Mouse (Mus musculus) heart, adult 18-20 months (tissue): ENCODE measurements around the gene Pkig. TPM values are rescaled to one million over a fixed set of nuclear protein-coding genes. Genes with fewer than 3 reads are reported as not detected.
A peak's percentile ranks its signal among the peaks of the same experiment; 100 is the strongest.
"Not testable (repeated sequence)": the region's sequence is repeated elsewhere in the genome, so short reads cannot be mapped to it uniquely, and the experiment has no call there.

Experiments
- DNase-seq, 2 experiments: peaks; one replicate each; pipeline ENCODE4 v3.0.0; 2021 to 2022; ENCODE audit warnings: mixed read lengths in 1 of 2
- total RNA-seq, 2 experiments: library from RNA; stranded (reverse); gene quantifications; 2 replicates each; pipeline ENCODE4 v1.2.3; 2021

Pkig gene
- total RNA-seq, 2 experiments from 2014 or later: 219 to 232 TPM

DNA sequence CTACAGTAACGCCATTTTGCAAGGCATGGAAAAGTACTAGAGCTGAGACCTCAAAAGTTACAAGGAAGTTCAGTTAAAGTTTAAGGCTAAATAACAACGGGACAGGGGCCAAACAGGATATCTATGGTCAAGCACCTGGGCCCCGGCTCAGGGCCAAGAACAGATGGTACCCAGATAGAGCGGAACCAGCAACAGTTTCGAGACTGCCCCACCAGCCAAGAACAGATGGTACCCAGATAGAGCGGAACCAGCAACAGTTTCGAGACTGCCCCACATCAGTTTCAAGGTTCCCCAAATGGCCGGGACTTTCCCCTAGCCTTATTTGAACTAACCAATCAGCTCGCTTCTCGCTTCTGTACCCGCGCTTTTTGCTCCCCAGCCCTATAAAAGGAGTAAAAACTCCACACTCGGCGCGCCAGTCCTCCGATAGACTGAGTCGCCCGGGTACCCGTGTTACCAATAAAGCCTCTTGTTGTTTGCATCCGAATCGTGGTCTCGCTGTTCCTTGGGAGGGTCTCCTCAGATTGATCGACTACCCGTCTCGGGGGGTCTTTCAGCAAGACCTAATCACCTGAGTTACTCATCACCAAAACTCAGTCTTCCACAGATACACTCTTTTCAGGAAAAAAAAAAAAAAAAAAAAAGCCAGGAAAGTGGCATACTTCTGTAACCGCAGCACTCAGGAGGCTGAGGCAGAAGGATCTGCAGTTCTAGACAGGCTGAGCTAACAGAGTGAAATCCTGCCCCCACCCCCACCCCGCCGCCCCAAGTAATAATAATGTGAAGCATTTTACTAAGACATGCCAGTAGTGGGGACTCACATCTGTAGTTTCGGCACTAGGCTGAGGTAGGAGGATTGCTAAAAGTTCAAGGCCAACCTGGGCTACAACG, 15.3 kb upstream of the Pkig start:
- peak; percentile 74 to 89 for DNase-seq

DNA sequence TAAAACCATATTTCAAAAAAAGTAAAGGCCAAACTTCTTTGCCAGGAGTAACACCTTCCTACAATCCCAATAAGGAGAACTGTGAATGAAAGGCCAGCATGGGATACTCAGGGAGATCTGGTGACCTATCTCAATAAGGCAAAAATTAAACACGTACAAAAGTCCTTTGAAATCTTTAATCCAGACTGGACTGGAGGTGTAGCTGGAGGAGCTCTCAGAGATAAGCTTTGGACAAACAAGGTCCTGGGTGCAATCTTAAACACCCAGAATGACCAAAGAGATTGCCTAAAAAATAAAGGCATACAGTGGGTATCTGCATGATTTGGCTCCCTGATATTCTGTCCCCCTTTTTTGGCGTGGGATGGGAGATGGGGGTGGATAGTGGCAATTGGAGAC, 14.6 kb upstream of the Pkig start:
- no peak for DNase-seq

DNA sequence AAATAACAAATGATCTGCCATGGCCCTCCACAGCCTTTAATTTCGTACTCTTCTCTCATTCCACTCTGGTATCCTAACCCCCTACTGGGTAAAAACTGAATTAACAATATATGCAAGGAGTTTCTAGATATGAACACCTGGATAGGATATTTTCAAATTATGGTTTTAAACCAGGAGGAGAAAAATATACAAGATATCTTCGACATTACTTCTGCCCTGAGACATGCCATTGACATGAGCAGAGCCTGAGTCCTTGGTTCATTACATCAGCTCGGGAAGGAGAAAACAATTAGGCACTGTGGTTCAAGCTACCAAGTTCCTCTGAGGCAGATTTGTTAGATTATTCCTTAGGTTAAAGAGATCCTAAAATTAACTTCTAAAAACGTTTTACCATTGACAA, 14.1 kb upstream of the Pkig start:
- no peak for DNase-seq

DNA sequence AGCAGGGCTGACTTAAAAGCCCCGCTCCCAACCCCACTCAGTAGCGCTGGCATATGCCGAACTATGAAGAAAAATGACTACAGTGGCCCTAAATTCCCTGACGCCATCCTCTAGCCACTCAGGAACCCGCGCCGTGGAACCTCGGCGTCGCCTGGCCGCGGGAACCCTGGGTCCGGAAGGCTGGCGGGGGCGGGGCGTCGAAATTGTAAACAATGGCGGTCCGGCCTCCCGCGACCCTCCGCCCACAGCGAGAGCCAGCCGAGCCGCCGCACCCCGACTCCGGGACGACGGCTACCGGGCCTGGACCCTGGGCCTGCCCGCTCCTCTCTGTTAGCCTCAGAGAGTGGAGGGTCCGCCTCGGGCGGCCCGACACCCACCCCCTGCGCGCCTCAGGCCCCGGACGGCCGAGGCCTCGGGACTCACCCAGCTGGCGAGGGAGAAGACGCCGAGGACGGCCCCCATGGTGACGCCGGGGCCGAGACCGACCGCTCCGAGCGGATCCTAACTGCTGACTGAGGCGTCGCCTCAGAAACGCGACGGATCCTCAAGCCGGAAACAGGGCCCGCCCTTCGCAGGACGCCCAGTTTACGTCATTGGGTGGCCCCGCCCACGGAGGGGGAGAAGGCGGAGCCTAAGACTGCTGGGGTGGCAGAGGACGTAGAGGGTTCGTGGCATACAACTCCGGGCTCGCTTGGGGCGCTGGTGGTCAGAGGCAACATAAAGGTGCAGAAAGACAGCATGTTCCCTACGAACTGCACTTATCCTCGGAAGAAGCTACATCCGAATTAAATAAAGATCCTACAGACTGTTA, 13.4 kb upstream of the Pkig start, which contains the start of gene Serinc3:
TSS of gene Serinc3 (minus strand) at position 557 of the 811 bp plus-strand sequence.
- peak; percentile 99 to 100 for DNase-seq

DNA sequence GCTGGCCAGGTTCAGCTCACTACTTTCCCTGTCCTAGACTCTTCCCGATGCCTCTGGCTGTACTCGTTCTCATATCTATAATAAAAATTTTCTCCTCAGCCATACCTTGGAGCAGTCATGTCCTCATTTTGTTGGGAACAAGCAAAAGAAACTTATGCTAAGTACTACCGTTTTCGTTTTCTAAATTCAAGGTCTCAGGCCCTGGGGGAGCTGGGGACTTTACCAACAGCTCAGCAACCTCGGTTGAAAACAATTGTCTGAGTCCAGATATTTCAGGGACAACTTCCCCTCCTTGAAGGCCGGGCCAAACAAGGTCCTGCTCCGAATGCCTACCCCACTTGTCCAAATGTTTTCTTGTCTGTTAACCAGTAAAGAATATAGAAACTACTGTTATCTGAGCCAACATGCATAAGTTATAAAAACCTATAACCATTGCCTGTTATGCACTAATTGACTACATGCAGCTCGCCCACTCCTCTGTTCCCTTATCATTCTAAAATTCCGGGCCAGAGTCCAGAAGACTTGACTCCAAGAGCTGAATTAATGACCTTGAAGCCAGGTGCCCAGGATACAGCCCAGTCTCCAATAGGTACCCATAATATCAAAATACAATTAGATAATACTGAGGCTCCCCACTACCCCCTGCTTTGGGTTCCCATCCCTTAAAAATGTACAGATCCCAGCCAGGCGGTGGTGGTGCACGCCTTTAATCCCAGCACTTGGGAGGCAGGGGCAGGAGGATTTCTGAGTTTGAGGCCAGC, 12.3 kb upstream of the Pkig start:
- DNase-seq: no peak

DNA sequence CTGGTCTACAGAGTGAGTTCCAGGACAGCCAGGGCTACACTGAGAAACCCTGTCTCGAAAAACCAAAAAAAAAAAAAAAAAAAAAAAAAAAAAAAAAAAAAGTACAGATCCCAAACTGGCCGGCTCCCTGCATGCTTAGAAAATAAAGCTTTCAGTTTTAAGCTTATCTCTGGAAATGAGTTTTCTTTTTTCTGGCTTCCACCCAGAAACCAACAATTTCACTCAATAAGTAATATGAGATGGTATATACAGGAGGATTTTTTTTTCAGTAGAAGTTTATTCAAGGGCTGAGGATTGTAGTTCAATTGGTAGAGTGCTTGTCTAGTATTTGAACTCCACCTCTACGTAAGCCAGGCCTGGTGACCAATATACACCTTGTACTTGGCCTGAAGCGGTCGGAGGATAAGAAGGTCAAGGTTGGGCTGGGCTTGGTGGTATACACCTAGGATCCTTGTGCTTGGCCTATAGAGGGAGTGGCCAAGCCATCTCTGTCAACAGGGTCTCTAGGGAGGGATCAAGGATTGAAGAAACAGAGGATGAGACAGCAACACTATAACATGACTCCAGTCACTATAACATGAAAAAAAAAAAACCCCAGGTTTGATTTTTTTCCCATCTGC, 11.6 kb upstream of the Pkig start:
- DNase-seq: no peak

DNA sequence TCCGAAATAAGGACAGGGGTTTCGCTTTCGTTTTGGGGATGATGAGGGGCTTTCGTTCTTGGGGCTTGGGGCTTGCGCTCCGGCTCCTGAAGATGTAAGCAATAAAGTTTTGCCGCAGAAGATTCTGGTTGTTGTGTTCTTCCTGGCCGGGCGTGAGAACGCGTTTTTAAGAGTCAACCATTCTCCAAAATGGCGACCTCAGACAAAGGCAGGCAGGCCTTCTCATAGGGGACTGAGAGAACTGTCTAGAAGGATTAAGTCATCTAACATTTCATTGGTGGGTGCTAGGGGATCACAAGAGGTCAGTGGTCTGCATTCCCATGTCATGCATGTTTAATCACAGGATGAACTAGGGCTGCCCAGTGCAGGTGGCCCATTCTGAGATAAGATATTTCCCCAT, 2.5 kb upstream of the Pkig start:
- DNase-seq: not testable (repeated sequence)

DNA sequence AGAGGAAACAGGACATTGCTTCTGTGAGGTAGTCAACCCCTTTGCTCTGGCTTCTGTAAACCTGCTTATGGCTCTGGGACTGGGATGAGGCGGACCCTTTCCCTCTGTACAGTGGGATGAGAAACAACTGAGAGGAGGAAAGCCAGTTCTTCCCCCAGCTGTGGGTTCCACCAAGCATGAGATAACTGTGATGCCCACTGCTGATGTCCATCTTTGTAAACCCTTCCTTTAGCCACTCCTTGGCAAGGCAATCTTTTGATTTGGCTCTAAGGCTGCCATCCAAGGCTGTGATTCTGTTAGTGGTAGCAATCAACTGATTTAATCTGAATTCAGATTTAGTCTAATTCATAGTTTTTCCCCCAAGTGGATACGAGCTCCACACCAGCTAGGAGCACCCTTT, 700 bp upstream of the Pkig start:
- DNase-seq: no peak

DNA sequence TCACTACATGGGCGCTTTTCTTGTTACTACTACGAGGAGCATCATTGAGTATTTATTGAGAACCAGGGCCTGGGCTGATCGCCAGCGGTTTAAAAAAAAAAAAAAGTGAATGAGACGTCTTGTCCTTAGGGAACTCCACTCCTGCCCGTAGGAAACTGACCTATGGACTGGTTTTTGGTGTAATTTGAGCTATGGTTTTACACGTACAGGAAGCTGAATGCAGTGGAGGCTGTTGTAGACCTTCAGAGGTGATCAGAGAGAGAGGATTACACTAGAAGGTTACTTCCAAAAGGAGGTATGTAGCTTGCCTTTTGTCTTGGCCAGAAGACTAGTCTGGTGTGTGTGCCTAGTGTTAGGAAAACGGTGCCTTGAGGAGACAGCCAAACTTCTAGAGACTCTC, 755 bp downstream of the Pkig start:
- peak; percentile 67 to 76 for DNase-seq

DNA sequence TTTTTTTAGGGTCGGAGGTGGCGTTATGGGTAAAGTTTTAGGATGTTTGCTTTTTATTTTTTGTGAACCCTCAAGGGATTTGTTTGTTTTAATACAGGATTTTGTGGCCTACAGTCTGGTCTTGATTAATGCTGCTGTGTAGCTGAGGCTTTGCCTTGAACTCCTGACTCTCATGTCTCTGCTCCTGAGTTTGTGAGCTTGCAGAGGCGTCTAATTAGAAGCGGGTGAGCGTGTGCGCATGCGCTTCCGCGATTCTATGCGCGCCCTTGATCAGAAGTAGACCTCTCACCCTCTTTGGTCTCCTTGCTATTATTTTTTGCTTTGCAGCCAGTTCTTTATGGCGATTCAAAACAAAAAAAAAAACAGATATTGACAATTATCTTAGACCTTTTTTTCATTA, 1.2 kb downstream of the Pkig start:
- no peak for DNase-seq

DNA sequence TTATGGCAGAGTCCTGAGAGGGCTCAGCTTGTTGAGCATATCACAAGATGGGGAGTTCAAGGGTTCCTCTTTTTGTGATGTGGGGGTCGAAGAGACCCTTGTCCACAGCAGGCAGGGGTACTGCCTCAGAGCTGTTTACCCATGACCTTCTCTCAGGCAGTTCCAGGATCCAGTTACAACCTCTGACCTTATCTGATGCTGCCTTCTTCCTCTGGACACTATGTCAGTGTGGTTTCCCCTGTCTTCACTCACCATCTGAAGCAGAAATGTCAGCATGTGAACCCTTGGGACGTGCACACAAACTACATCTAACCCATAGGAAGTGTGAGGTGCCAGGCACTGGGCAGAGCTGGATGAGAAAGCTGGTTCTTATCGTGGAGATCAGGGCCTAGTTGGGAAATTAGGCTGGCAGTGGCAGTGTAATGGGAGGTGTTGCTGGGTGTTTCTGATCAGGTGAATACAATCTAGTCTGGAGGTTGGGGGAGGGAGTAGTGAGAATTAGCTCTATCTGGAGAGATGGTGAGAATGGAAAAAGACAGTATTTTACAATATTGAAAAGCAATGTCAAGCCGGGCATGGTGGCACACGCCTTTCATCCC, 2.0 kb downstream of the Pkig start:
- DNase-seq: no peak

DNA sequence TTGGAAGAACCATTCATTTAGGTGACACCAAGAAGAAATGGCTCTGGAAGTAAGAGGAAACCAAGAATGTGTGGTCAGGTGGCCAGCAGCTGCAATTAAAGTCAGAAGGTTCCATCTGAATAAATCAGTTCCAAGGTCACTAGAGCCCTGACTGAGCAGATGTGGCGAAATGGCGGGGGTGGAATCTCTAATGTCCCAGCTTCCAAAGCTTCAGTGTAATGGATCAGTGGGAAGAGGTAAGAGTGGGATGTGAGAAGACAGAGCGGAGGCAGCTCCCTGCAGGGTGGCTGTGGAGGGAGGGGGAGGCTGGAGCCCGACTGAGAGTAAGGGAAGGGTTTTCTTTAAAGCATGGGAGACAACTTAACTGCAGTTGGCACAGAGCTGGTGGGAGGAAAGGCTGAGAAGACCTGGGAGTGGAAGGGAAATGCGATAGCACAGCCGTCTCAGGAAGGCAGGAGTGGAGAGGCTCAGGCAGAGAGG, 3.2 kb downstream of the Pkig start:
- no peak for DNase-seq

DNA sequence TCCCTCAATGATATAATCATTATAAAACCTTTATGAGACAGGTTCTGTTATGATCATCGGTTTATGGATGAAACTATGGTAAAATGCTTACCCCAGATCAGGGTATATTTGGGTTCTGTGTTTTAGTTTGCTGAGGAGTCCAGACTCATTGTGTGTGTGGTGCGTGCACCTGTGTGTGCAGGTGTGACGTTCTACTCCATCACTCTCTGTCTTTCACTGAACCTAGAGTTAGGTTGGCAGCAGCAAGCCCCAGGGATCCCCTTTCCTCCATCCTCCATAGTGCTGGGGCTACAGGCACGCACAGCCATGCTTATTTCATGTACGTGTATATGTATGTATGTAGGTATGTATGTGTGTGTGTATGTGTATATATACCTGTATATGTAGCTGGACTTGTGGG, 3.9 kb downstream of the Pkig start:
- DNase-seq: no peak

DNA sequence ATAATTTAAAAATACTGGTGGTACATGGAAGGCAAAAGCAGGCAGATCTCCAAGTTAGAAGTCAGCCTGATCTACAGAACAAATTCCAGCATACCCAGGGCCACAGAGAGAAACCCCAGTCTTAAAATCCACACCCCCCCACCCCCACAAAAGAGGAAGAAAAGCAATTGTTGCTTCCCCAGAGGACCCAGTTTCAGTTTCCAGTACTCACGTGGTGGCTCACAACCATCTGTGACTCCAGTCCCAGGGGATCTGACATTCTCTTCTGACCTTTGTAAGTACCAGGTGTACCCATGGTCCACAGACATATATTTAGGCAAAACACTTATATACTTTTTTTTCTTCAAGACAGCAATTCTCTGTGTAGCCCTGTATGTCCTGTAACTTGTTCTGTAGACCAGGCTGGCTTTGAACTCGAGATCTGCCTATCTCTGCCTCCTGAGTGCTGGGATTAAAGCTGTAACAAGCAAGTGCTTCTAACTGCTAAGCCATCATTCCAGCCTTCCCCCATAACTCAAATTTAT, 4.6 kb downstream of the Pkig start:
- DNase-seq: peak; percentile 38 to 67

DNA sequence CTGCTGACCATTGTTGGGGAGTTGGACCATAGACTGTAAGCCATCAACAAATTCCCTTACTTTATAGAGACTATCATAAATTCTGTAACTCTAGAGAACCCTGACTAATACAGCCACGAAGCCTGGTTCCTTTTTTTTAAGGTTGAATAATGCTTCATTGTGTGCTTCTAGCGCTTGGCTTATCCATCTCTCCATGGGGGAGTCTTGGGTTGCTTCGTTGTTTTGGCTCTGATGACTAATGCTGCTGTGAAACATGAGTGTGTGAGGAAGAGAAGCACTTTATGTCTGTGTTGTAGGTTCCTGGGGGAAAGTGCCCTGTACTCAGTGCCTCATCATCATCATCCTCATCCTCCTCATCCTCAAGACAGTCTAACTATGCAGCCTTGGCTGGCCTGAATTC, 5.7 kb downstream of the Pkig start:
- DNase-seq: no peak

DNA sequence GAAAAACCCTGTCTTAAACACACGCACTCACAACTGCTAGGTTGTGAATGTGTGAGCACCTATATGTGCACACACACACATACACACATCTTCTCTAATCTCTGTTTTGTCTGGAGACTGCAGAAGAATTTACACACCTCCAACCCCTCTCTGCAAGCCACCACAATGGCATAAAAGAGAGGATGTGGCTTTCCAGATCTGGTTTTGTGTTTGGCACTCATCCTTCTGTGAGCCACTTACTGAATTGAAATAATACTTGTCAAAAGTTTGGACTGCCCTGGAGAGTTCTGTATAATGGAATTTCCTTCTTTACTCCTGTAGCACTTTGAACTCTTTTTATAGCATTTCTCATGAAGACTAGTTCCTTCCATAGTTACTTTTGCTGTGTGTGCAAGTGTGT, 8.9 kb downstream of the Pkig start:
- DNase-seq: no peak

DNA sequence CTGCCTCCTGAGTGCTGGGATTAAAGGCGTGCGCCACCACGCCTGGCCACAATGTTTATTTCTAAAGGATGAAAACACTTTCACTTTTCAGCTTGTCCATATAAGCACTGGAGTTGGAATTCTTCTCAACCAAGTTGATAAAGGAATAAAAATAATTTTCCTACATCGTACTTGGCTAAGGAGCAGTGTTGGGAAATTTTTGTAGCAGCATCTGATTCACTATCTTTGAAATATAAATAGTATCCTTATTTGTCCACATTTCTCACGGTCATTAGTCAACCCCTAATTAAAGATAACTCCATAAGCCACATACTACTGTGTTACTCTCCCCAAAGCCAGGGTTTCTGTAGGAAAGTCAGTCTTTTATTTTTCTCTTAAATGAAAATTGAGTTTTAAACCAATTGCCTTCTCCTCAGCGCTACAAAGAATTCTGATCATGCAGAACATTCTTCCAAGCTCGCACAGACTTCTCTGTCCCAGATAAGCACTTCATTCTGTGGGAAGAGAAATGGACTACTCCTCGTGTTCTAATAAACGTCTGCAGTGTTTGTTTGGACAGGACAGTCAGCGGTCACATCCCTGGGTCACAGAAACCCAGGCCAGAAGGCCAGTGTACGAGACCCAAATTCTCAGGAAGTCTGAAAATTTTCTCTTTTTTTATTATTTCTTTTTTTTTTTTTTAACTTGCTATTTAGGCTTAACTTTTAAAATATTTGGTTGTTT, 12.8 kb downstream of the Pkig start:
- peak; percentile 53 to 60 for DNase-seq

DNA sequence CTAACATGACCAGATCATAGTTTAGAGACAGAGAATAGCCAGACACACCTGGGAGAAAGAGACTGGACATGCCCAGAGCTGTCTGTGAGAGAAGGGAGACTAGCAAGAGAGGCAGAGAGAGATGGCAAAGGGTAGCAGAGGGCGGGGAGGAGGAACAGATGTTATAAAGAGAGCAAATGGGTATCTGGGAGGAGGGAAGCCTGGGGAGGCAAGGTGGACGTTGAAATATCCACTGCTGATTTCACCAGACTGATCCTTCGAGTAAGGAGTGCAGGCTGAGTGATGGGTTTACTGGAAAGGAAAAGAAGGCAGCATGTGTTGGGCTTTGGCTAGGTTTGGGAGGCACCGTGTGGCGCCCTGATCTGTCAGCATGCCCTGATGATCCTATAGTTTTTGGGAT, 16.2 kb downstream of the Pkig start:
- no peak for DNase-seq

DNA sequence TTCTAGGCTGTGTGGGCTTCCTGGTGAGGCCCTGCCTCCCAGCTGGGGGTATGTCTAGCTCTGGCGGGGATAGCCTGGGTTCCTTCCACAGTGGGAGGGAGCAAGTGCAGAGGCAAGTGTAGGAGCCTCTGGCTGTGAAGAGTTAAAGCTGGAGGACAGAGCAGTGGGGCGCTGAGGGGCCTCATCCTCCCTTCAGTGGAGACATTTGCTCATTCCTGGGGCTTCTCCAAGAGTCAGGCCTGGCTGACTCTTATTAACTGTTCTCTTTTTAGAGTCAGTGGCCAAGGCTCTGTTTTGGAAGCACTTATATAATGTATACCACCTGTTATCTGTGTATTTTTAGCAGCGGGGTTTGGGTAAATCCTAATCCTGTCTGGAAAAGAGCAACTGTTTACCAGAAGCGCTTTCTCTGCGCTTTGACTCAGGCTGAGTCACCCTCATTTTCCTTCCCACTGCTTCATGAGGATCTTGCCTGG, 17.0 kb downstream of the Pkig start:
- peak; percentile 46 to 64 for DNase-seq

DNA sequence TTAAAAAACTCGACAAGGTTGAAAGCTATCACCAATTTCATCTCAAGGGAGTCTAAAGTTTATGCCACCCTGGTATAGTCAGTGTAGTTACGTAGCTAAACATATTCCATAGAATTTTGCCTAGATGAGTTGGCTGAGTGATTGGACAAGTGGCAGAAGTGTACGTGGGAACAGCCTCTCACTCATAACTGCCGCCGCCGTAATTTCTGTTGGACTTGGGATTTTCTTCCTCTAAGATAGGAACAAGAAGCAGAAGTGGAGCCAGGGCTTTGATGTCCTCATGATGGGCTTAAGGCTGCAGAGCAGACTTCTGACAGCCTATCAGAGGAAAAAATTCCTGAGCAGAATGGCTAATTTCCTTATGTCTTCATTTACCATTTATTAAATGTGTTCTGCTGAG, 17.5 kb downstream of the Pkig start:
- peak in 1 of 2 experiments; percentile 41 for DNase-seq
